In genomic region chr13:9308863-9309262, GRCm38 (mm10) we compare ENCODE assay signal across 16 mouse cellular contexts.
"Had no signal": no experiment of that assay in that cellular context is flagged by ENCODE, and none has a peak within 500 bp of the region (broad histone marks: within the 10 kb centered on the region; RNA-seq: fewer than 3 reads in every experiment).

No protein-coding gene starts in this region.

- H3K27ac ChIP-seq: midbrain, embryonic 13.5 days; midbrain, embryonic 15.5 days; neural tube, embryonic 12.5 days had no signal

- H3K4me3 ChIP-seq: megakaryocyte, embryonic 14.5 days; midbrain, embryonic 13.5 days; midbrain, embryonic 15.5 days; neural tube, embryonic 12.5 days had no signal

- H3K27me3 ChIP-seq: megakaryocyte, embryonic 14.5 days; midbrain, embryonic 13.5 days; midbrain, embryonic 15.5 days; neural tube, embryonic 12.5 days had no signal

- H3K9ac ChIP-seq: lung, embryonic 14.5 days; midbrain, embryonic 13.5 days; midbrain, embryonic 15.5 days; neural tube, embryonic 12.5 days had no signal

- ATAC-seq: midbrain, embryonic 13.5 days; midbrain, embryonic 15.5 days had no signal

- H3K36me3 ChIP-seq: midbrain, embryonic 13.5 days; midbrain, embryonic 15.5 days; neural tube, embryonic 12.5 days had no signal

- DNase-seq: lung, adult 18-20 months; lung, embryonic 14.5 days; lung, postnatal 10 days; lung, postnatal 4 days; retina, postnatal 1 day; right cerebral cortex, adult 18-20 months; right cerebral cortex, postnatal 25 days; right cerebral cortex, postnatal 4 days; spleen, adult 18-20 months; thymus, adult 18-20 months; thymus, postnatal 14 days; thymus, postnatal 4 days had no signal

- H3K4me1 ChIP-seq: megakaryocyte, embryonic 14.5 days had no signal

- H3K9me3 ChIP-seq: megakaryocyte, embryonic 14.5 days; midbrain, embryonic 13.5 days; midbrain, embryonic 15.5 days; neural tube, embryonic 12.5 days had no signal
